Mouse (Mus musculus) neural tube, embryonic 11.5 days (tissue): ENCODE results near the gene Uba3. TPM values are rescaled to one million over a fixed set of nuclear protein-coding genes. Genes with fewer than 3 reads are reported as not detected.

Source experiments
- ATAC-seq: fragments of 200-750 bp; cut with Nextera tagmentation; 2 replicates; pipeline ENCODE4 v1.8.0; 2017; ENCODE audit warnings: moderate number of reproducible peaks, mild to moderate bottlenecking, moderate TSS enrichment, moderate library complexity; ENCODE audit not compliant: insufficient read depth, low FRiP score, low TSS enrichment
- DNase-seq: peaks from one replicate; pipeline ENCODE4 v3.0.0-alpha.2; 2015; ENCODE audit warnings: low spot score
- H3K27ac ChIP-seq: fragments of 300-500 bp; sonication (generic); 2 replicates; pipeline ENCODE4 v1.5.1; 2014; ENCODE audit warnings: low read depth, mild to moderate bottlenecking, low read length
- H3K27me3 ChIP-seq: fragments of 300-500 bp; sonication (generic); 2 replicates; pipeline ENCODE4 v1.6.1; 2014; ENCODE audit warnings: mild to moderate bottlenecking, low read length, mixed read lengths; ENCODE audit not compliant: control insufficient read depth, insufficient read depth
- H3K36me3 ChIP-seq: fragments of 300-500 bp; sonication (generic); 2 replicates; pipeline ENCODE4 v1.6.1; 2014; ENCODE audit warnings: mild to moderate bottlenecking, low read length, moderate library complexity, mixed read lengths; ENCODE audit not compliant: control insufficient read depth, insufficient read depth
- H3K4me1 ChIP-seq: fragments of 300-500 bp; sonication (generic); 2 replicates; pipeline ENCODE4 v1.6.1; 2014; ENCODE audit warnings: low read length, mixed read lengths; ENCODE audit not compliant: control insufficient read depth, insufficient read depth
- H3K4me2 ChIP-seq: fragments of 300-500 bp; sonication (generic); 2 replicates; pipeline ENCODE4 v1.6.1; 2014; ENCODE audit warnings: low read depth, mild to moderate bottlenecking, moderate library complexity
- H3K4me3 ChIP-seq: fragments of 300-500 bp; sonication (generic); 2 replicates; pipeline ENCODE4 v1.5.1; 2014; ENCODE audit warnings: low read depth, low read length
- H3K9ac ChIP-seq: fragments of 300-500 bp; sonication (generic); 2 replicates; pipeline ENCODE4 v1.6.1; 2014; ENCODE audit warnings: mild to moderate bottlenecking, low read length
- H3K9me3 ChIP-seq: fragments of 300-500 bp; sonication (generic); 2 replicates; pipeline ENCODE4 v1.6.1; 2016; ENCODE audit warnings: low read length; ENCODE audit not compliant: control insufficient read depth
- WGBS: fragments of 180-500 bp; shearing (Covaris S2); extraction: QIAGEN DNeasy Blood & Tissue Kit; methylation state at CpG from one replicate; pipeline ENCODE4 v1.1.7; 2014; 5-methylcytosine and 5-hydroxymethylcytosine counted together
- polyA plus RNA-seq: library from polyadenylated mRNA; unstranded; fragments of >200 nt; fragmentation: Nextera tagmentation; extraction: Ambion mirVana; gene quantifications from 2 replicates; pipeline ENCODE4 v1.2.1, GENCODE M21; 2014

Gene Uba3
- polyA plus RNA-seq, 1 experiment from 2014 or later = 104 TPM

DNA sequence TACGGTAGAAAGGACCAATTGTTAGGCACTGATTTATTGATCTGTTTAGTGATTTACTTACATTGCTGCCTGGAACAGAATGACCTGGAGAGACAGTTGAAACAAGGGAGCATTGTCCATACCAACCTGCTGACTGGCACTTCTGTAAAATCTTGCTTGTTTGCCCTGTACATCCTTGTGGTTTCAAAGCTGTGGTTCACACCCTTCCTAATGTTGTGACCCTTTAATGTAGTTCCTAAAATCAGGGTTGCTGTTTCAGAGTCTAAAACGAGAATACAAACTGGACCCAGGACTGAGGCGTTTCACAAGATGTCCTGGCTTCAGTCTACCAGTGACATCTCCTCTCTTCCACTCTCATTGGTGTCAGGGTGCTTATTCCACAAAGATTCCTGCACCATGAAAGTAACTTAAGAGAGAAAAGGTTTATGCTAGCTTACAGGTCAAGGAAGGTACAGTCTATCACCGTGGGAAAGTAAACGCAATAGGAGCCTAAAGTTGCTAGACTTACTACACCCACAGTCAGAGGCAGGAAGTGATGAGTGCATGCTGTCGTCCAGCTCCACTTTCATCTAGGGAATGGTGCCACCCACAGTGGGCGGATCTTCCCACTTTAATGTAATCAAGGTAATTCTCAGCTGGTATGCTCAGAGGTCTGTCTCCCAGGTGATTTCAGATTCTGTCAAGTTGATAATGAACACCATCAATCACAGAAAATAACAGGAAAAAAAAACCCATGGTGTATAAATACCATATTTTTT is 29.6 kb upstream of the Uba3 start:
- H3K4me1 ChIP-seq = no peaks in the 10 kb centered on the region
- H3K27me3 ChIP-seq = no peaks in the 10 kb centered on the region
- H3K9ac ChIP-seq = no peak overlapping the region
- no peaks in the 10 kb centered on the region for H3K36me3 ChIP-seq
- no peak overlapping the region for H3K4me2 ChIP-seq
- H3K27ac ChIP-seq = 0 out of 2 replicates have a peak overlapping the region, but pooled peaks have one; percentile 23
- no peak for DNase-seq
- no peak overlapping the region for H3K4me3 ChIP-seq
- no peak for ATAC-seq
- no peaks in the 10 kb centered on the region for H3K9me3 ChIP-seq
- 72% methylated on average over 7 of the region's 7 CpGs for WGBS

DNA sequence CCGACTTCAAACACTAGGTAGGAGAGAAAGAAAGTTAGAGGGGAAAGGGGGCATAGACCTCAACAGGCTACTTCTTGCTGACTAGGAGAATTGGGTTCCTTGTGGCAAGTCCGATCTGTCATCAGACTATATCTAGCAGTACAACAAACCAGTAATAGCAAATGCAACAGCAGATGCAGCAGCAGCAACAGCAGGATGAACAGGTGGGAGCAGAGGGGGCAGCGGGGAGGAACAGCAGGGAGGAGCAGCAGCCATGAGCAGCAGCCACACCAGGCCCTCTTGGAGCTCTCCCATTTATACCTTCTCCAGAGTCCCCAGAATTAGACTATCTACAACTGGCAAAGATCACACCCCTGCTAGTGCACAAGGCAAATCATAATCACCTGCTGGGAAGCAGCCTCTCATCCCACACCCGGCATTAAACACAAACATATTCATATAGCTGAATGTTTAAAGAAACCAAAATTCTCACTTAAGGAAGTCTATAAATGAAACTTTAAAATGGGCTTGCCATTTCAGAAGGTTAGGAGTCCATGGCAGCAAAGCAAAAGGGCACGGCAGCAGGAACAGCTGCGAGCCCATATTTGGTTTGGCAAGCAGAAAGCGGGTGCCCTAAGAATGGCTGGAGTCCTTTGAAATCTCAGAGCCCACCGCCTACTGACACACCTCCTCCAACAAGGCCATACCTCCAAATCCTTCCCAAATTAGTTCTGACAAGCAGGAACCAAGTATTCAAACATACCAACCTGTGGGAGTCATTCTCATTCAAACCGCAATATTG is 21.8 kb upstream of the Uba3 start:
- ATAC-seq (no peak), DNase-seq (no peak)
- no peak overlapping the region for H3K9ac ChIP-seq
- H3K4me1 ChIP-seq = no peaks in the 10 kb centered on the region
- no peaks in the 10 kb centered on the region for H3K9me3 ChIP-seq
- H3K36me3 ChIP-seq = no peaks in the 10 kb centered on the region; the same call in 1 of the 2 replicates
- no peak overlapping the region for H3K27ac ChIP-seq
- WGBS = 93% methylated on average over 9 of the region's 9 CpGs
- H3K27me3 ChIP-seq = no peaks in the 10 kb centered on the region
- H3K4me3 ChIP-seq = no peak overlapping the region
- no peak overlapping the region for H3K4me2 ChIP-seq

DNA sequence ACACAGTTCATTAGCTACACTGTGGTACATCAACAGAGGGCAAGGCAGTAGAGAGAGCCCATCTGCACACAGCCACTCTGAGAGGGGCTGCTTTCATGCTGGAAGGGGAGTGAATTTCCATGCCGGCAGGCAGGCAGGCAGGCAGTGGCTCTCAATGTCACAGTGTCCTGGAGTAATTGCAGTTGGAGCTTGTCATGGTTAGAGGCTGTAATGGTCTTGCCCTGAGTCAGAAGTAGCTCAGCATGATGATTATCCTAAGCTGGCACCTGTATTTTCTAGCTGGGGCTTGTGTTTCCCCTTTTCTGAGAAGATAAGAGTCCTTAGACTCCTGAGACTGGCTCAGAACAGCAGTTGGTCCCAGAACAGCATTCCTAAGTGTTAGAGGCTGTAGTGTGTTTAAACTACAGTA is 20.6 kb upstream of the Uba3 start:
- H3K4me3 ChIP-seq = no peak overlapping the region
- no peak overlapping the region for H3K4me2 ChIP-seq
- H3K36me3 ChIP-seq = no peaks in the 10 kb centered on the region; the same call in 1 of the 2 replicates
- H3K9me3 ChIP-seq = no peaks in the 10 kb centered on the region
- H3K27ac ChIP-seq = no peak overlapping the region
- H3K9ac ChIP-seq = no peak overlapping the region
- no peaks in the 10 kb centered on the region for H3K4me1 ChIP-seq
- no peaks in the 10 kb centered on the region for H3K27me3 ChIP-seq
- whole genome bisulfite sequencing = 30% methylated on average over 1 of the region's 1 CpGs
- DNase-seq (no peak), ATAC-seq (no peak)

DNA sequence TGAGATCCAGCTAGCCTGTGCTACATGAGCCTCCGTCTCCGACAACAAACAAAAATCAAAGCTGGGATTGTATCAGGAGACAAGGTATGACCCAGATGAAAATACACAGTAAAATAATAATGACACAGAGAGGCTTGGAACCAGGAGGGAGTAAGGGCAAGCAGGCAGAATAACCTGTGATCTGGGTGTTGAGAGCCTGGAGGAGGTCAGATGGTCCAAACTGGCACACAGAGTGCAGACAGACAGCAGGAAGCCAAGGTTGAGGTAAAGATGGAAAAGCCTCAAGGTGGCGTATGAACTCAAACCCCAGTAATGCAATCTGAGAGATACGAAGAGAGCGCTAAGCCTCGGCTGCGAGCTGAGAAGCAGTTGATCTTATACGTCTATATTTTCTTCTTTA is 19.1 kb upstream of the Uba3 start:
- no peak for ATAC-seq
- WGBS = 91% methylated on average over 8 of the region's 8 CpGs

DNA sequence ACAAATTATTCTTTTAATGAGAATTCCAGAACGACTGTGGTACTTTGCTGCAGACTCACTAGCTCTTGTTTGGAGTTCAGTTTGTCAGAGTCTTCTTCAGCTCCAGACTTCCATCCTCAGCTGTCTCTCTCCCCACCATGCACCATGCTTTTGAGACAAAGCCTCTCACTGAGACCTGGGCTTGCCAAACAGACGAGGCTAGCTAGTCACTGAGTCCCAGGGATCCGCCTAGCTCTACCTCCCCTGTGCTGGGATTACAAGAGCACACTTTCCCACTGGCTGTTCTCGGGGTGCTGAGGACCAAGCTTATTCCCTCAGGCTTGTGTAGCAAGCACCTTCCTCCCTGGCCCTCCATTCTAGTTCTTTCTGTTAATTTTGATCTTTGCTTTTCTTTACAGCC is 18.1 kb upstream of the Uba3 start:
- Histone ChIP-seq H3K36me3 (no peaks in the 10 kb centered on the region; the same call in 1 of the 2 replicates), H3K27ac (no peak overlapping the region), H3K4me2 (no peak overlapping the region), H3K27me3 (no peaks in the 10 kb centered on the region), H3K9ac (no peak overlapping the region), H3K9me3 (no peaks in the 10 kb centered on the region), H3K4me1 (no peaks in the 10 kb centered on the region), H3K4me3 (no peak overlapping the region)
- ATAC-seq (no peak), DNase-seq (no peak)
- WGBS = 74% methylated on average over 4 of the region's 4 CpGs

More for the DNA sequence above, 19.1 kb upstream of the Uba3 start:
- H3K36me3 ChIP-seq = no peaks in the 10 kb centered on the region; the same call in 1 of the 2 replicates
- no peak overlapping the region for H3K27ac ChIP-seq
- no peak for DNase-seq
- H3K9ac ChIP-seq = no peak overlapping the region
- no peak overlapping the region for H3K4me3 ChIP-seq
- H3K27me3 ChIP-seq = no peaks in the 10 kb centered on the region
- no peak overlapping the region for H3K4me2 ChIP-seq
- no peaks in the 10 kb centered on the region for H3K4me1 ChIP-seq
- no peaks in the 10 kb centered on the region for H3K9me3 ChIP-seq

DNA sequence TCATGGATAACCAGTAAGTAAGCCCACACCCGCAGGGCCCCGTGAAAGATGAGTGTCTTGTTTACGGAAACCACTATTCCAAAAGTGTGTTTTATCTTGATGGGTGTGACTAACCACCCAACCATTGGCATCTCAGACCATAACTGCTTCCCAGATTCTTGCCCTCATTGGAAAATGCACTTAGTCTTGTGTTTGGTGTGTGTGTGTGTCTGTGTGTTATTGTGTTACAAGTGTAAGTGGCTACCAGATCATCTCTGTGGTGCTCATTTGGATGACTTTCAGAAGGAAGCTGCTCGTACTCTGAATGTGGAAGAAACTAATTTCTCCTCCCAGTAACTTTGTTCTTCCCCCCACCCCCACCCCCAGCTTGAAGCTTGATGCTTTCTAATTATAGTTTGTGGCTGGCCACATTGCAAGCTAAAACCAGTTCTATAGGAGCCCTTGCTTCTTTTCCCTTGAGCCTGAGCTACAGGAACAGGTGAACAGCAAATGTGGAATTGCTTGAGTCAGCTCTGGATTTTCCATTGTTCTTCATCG is 17.6 kb upstream of the Uba3 start:
- Histone ChIP-seq H3K4me1 (no peaks in the 10 kb centered on the region), H3K4me2 (no peak overlapping the region), H3K36me3 (no peaks in the 10 kb centered on the region; the same call in 1 of the 2 replicates), H3K9me3 (no peaks in the 10 kb centered on the region), H3K4me3 (no peak overlapping the region), H3K27ac (no peak overlapping the region), H3K9ac (no peak overlapping the region), H3K27me3 (no peaks in the 10 kb centered on the region)
- ATAC-seq = no peak
- no peak for DNase-seq
- 82% methylated on average over 5 of the region's 5 CpGs for WGBS

DNA sequence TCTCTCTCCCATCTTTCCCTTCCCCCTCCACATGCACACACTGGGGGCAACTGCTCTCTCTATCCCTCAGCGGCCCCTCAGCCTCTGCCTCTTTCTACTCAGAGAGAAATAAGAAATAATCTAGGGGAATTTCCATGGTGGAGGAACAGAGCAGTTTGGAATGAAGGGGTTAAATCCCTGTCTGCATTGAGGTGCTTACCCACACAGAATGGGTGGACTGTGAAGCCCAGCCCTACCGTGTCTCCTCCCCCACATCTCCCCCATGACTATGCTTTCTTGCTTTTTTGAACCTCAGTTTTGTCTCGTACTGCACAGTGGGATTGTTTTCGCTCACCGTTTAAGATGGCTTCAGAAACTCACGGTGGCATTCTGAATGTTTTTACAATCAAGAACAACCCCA is 16.9 kb upstream of the Uba3 start:
- Histone ChIP-seq H3K9me3 (no peaks in the 10 kb centered on the region), H3K4me1 (no peaks in the 10 kb centered on the region), H3K9ac (no peak overlapping the region), H3K4me3 (no peak overlapping the region), H3K27me3 (no peaks in the 10 kb centered on the region), H3K4me2 (no peak overlapping the region), H3K36me3 (no peaks in the 10 kb centered on the region; the same call in 1 of the 2 replicates), H3K27ac (no peak overlapping the region)
- WGBS = 57% methylated on average over 6 of the region's 6 CpGs
- ATAC-seq (no peak), DNase-seq (no peak)

DNA sequence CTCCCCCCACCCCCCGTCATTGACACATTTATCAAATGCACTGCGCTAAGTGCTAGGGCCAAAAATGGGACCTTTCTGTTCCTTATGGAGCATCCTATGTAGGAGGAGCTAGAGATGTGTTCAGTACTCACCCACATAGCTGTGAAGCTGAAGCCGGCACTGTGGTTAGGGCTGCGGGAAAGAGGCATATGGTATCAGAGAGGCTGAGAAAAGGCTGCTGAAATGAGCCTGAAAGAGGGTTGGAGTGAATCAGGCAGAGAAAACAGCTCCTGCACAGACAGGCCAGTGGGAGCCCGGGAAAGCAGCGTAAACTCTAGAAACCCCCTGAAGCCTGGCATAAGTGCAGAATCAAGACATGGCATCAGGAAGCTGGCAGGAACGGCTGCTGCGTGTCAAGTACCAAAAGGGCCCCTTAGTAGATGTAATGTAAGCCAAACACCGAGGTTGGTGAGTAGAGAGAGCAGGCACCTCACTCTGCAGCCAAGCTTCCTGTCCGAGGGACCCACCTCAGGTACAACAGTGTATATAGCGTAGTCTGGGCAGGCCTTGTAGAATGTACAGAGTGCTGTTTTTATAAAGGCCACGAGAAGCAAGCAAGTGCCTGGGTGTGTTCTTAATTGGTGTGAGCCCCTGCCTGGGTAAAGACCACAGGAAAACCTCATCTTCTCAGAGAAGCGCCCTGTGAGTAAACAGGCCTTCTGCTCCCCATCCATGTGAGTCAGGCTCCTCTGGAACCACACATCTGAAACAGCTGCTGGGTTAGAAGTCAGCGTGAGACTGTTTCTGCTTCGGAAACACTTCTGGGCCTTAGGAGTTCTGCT is 16.0 kb upstream of the Uba3 start:
- 75% methylated on average over 15 of the region's 15 CpGs for WGBS
- no peaks in the 10 kb centered on the region for H3K4me1 ChIP-seq
- H3K4me2 ChIP-seq = no peak overlapping the region
- no peaks in the 10 kb centered on the region for H3K9me3 ChIP-seq
- H3K27ac ChIP-seq = no peak overlapping the region
- H3K4me3 ChIP-seq = no peak overlapping the region
- no peaks in the 10 kb centered on the region; the same call in 1 of the 2 replicates for H3K36me3 ChIP-seq
- H3K9ac ChIP-seq = no peak overlapping the region
- ATAC-seq (no peak), DNase-seq (no peak)
- H3K27me3 ChIP-seq = no peaks in the 10 kb centered on the region
